Mouse (Mus musculus) spleen, adult 12 weeks (tissue): ENCODE data around the gene Pdpr.
"Not testable (repeated sequence)": the region's sequence is repeated elsewhere in the genome, so short reads cannot be mapped to it uniquely, and the experiment has no call there.

Experiments used
- DNase-seq: peaks from one replicate; pipeline ENCODE4 v3.0.0; 2022; ENCODE audit warnings: low spot score

The Pdpr gene

DNA sequence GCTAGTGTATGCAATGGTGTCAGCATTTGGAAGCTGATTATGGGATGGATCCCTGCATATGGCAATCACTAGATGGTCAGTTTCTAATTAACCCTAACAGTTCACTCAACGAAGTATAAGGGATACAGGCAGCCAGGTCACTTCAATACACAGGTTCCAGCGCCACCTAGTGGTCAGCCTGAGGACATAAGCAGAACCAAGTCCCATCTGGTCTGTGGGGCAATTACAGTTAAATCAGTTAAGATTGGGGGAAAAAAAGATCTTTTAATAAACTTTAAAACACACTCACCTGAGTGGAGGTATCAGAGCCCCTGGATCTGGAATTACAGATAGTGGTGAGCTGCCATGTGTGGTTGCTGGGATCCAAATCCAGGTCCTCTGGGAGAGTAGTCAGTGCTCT lies 4.3 kb upstream of the Pdpr start:
- DNase-seq, result peak; percentile 62

DNA sequence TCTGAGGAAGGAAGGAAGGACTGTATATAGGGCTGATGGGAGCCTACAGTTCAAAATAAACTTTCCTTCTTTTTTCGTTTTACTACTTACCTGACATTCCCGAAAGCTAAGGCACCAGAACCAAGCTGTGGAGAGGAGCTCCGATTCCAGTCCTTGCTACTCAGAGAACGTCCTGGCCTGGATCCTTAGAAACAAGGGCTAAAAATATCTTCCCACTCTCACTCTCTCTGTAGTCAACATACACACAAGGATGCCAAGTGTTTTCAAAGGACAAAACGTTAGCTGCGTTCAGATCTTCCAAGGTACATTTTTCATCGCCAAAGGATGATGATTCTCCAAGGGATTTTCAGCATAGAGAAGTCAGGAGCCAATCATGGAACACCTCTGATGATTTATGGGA lies 2.7 kb upstream of the Pdpr start:
- DNase-seq, result no peak

DNA sequence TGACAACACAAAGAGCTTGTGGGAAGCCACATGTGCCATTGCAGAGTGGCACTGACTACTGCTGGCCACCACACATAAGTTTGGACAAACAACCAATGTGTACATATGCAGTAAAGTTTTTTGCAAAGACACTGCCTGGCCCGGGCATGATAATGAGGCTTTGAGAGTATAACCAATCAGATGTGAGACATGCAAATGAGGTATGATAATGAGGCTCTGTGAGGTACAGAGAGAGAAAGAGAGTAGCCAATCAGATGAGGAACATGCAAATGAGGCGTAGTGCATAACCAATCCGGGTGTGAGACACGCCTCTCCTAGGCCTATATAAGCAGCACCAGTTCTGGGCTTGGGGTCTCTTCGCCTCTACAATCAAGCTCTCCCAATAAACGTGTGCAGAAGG lies 2.1 kb upstream of the Pdpr start, which contains the start of gene Clec18a:
Gene Clec18a, minus strand, starts transcription at position 101 of the 400 bp plus-strand sequence.
- not testable (repeated sequence) for DNase-seq

DNA sequence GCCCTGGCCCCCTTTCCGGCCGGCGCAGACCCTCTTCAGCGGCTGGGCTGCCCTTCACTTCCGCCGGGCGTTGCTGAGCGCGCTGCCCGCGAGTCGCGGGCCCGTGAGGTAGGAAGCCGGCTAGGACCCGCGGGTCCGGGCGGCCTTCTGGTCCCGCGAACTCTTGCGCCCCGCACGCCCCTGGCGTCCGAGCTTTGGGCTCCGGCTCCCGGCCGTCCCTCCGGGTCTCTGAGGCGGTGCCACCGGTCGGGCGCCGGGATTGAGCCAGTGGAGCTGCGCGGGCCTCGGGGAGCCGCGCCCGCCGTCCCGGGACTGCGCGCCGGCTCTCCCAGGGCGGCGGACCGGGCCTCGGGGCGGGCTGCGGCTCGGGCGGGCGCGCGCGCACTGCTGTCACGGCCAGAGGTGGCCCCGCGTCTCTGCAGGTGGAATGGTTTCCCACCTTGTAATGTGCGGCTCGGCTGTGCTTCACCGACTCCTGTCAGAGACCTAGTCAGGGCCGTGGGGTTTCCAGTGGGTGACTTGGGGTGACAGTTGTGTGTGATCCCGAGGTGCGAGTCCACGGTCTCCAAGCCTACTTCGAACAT lies 381 bp downstream of the Pdpr start:
- not testable (repeated sequence) for DNase-seq

DNA sequence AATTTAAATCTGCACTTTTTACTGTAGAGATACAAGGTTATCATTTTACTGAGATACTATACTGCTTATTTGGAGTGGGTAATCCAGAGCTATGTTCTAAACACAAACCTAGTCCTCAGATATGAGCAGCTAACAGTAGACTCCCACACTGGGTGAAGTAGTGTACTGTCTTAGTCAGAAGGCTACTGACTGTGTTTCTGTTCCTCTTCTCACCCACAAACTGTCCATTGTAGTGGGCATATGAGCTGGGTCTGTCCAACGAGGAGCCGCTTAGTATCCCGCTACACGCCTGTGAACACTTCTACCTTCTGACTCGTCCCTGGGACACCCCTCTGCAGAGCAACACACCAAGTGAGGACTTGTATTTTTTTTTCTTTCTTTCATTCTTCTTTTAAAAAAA lies 20.5 kb downstream of the Pdpr start:
- DNase-seq, result no peak

DNA sequence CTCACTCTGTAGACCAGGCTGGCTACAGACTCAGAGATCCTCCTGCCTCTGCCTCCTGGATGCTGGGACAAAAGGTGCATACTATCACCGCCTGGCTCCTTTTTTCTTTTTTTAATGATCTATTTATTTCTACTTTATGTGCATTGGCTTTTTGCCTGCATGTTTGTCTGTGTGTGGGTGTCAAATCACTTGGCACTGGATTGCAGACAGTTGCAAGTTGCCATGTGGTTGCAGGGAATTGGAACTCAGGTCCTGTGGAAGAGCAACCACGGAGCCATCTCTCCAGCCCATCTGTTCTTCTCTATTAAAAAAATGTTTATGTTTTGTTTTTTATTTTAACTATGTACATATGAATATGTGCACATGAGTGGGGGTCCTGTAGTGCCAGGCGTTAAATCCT lies 25.1 kb downstream of the Pdpr start:
- DNase-seq, result no peak

DNA sequence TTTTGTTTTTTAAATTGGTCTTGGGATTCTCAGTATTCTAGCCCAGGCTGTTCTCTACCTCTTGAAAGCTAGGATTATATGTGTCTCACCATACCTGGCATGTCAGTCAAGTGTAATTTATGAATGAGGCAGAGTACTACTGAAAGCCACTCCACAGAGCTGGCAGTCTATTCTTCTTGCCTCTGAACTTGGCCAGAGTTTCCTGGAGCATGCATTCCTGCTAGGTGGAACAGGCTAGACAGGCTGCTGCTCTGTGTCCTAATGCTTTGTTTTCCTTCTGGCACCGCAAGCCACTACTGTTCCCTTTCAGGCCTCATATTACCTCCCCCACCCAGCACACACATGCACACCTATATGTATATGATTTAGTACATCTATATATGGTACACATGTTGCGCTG lies 36.3 kb downstream of the Pdpr start:
- DNase-seq, result no peak

DNA sequence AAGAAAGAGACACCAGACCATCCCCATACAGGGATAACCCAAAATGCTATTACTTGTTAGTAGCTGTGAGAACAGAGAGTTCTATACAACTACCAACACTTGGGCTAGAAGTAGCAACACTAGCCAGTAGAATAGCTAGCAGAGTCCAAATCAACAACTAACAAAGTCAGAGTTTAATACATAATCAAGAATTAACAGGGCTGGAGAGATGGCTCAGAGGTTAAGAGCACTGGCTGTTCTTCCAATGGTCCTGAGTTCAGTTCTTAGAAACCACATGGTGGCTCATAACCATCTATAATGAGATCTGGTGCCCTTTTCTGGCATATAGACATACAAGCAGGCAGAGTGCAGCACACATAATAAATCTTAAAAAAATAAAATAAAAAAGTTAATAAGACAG lies 48.1 kb downstream of the Pdpr start:
- no peak for DNase-seq

DNA sequence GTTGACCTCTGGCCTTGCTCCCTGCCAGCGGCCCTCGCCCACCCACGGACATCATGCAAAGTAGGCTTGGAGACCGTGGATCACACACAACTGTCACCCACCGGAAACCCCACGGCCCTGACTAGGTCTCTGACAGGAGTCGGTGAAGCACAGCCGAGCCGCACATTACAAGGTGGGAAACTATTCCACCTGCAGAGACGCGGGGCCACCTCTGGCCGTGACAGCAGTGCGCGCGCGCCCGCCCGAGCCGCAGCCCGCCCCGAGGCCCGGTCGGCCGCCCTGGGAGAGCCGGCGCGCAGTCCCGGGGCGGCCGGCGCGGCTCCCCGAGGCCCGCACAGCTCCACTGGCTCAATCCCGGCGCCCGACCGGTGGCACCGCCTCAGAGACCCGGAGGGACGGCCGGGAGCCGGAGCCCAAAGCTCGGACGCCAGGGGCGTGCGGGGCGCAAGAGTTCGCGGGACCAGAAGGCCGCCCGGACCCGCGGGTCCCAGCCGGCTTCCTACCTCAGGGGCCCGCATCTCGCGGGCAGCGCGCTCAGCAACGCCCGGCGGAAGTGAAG lies 50.5 kb downstream of the Pdpr start:
- not testable (repeated sequence) for DNase-seq

DNA sequence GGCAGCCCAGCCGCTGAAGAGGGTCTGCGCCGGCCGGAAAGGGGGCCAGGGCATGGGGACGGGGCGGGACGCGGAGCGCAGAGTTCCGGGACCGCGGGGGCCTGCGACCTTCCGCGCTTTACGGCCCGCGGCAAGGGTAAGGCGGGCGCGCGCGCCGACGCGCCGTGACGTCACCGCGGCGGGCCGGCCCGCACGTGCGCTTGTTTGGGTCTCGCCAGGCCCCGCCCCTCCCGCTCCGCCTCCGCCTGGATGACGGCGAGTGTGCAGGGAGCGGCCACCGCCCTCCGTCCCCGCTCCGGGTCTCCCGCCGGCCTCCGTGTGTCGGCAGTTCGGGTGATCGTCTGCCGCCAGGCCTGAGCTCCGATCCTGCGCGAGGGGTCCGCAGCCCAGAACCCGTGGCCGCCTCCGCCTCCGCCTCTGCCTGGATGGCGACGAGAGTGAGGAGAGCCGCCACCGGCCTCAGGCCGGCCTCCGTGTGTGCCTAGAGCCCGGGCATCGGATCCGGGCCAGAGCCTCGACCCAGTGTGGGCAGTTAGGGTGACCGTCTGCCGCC lies 51.1 kb downstream of the Pdpr start:
- DNase-seq, result peak; percentile 89

DNA sequence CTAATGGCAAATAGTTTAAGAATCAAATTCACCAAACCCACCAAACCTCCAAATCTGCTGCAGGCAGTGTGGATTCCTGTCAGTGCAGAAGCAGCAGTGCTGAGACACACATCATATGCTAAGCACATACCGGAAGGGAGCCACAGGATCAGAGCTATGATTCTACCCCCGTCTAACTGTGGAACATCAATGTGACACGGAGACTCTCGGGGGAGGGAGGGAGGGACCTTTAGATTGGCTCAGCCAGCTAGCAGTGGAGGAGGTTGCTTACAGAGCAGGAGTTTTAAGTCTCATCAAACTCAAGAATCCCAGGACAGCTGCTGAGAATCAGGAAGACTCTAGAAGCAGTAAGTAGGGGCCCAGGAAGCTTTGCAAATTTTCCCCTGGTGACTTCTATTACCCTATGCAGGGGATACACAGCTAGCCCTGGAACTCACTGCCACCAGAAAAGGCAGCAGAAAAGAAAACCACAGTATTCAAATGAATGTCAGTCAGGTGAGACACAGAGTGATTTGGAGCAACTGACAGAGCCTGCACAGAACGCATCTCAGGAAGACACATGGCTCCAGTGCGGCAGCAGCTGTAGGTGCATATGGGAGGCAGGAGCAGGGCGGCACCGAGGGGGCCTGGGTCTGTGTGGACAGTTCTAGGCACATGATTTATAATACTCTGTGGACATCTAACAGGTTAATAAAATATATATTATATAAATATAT lies 61.4 kb downstream of the Pdpr start:
- no peak for DNase-seq

DNA sequence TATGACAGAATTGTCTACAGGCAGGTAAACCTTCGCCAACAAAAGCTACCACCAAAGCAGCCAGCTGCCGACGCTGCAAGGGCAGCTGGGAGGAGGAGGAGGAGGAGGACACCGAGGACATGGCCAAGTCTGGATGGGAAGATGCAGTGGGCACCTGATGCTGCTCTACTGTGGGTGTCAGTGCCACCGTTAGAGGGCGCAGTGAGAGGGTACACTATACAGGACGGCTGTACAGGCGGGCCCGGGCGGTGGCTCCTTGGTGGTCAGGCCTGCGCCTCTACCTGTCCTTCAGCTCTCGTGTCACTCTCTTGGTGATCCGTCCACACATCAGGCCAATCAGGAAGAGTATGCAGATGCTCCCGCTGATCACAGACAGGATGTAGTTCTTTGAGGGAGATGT lies 63.2 kb downstream of the Pdpr start:
- peak; percentile 10 for DNase-seq

DNA sequence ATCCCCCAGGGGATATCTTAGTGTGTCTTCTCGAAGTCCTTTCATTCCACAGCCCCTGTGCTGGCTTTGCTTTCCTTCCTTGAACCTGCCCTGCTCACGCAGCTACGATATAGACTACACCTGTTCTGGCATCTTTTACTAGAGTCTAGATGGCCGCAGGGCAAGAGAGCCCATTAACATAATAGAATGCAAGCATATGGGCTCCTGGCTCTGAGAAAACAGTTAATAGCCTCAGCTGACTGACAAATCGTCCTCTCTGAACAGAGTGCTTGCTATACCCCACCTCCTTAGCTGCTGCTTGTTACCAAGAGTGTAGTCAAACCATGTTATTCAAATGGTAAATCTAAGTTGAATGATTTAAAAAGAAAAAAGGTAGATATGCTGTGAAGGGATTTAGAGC lies 77.2 kb downstream of the Pdpr start:
- no peak for DNase-seq

DNA sequence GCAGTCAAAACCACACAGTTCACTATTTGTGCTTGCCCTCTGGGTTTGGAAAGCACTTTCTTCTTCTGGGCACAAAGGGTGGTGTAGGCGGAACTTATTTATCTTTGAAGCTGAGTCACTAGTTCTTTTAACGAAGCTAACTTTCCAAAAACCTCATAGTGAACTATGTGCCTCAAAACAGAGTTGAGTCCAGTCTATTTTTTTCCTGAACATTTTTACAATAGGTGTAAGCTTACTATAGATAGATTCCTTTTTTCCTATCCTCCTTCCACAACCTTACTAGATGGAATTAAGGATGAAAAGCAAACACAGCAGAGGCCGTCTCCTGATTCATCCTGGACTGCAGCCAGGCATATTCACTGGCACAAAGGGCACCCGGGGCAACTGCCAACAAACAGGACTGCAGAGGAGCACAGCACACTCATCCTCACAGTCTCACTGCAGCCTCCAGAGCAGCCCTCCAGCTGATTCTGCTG lies 91.1 kb downstream of the Pdpr start:
- DNase-seq, result no peak
